Mouse (Mus musculus) right cerebral cortex, postnatal 4 days (tissue): ENCODE results near the gene Tomm22.
A peak's percentile ranks its signal among the peaks of the same experiment; 100 is the strongest.

Experiments used
- DNase-seq: peaks from one replicate; pipeline ENCODE4 v3.0.0-alpha.2; 2022

Tomm22 gene

GRCm38 (mm10) chr15:79670249-79670971, at the start of gene Tomm22:
TSS of gene Tomm22 (plus strand) at chr15:79670861.
- DNase-seq, result peak; percentile 85

GRCm38 (mm10) chr15:79630471-79630870, 40.2 kb upstream of the Tomm22 start:
- no peak for DNase-seq

- no peak for DNase-seq
Measured at GRCm38 (mm10) chr15:79641135-79641817, 29.4 kb upstream of the Tomm22 start.

GRCm38 (mm10) chr15:79645483-79645882, 25.2 kb upstream of the Tomm22 start:
- no peak for DNase-seq

- no peak for DNase-seq
Measured at GRCm38 (mm10) chr15:79648130-79648529, 22.5 kb upstream of the Tomm22 start.

DNA sequence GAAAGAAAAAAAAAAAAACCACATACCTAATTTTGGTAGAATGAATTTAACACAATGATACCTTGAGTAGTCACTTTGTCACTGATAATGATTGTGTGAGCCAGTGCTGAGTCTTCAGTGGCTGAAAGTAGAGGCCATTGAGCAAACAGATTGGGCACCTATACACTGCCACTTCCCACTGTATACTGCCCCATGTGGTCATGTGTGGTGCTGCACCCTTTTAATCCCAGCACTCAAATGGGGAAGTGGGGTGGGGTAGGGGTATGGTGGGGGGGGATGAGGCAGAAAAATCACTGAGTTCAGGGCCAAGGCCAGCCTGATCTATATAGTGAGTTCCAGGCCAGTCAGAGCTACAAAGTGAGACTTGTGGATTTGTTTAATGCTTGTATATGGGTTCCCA, 20.1 kb upstream of the Tomm22 start:
- DNase-seq, result peak; percentile 54

GRCm38 (mm10) chr15:79651481-79651880, 19.2 kb upstream of the Tomm22 start:
- peak; percentile 30 for DNase-seq

DNA sequence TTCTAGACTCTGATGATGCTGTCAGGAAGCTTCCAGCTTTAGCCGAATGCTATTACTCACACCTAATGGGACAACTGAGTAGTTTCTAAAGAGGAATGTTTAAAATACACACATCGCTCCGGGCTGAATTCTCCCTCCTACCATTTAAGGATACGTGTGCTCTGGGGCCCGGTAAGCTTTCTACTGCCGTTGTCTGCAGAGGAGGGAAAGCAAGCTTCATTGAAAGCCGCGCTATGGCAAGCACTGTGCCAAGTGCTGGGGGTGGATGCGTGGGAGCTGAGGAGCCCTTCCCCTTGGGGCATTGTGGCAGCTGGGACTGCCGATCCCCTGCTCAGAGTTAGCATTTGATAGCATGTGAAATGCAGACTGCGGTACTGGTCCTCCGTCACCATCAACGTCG, 14.2 kb upstream of the Tomm22 start:
- no peak for DNase-seq

DNA sequence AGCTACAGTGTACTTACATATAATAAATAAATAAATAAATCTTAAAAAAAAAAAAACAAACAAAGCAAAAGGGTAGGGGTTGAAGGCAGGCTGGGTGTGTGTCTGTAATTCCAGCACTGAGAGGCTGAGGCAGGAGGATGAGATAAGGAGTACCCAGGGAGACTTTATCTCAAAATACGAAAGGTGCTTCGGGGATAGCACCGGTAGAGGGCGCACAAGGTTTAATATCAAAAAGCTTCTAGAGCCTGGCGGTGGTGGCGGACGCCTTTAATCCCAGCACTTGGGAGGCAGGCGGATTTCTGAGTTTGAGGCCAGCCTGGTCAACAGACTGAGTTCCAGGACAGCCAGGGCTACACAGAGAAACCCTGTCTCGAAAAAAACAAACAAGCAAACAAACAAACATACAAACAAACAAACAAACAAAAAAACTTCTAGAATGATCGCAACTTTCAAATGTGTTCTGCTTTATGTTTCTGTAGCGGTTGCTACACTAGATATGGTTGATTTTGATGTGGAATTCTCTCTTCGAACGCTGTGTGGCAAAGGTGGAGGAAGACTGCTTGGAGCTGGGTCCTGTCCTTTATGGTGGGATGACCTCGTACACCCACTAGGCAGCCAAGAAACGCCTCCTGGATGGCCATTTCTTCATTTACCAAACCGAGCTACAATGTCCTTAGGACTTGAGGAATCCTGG, 12.7 kb upstream of the Tomm22 start:
- peak; percentile 91 for DNase-seq

DNA sequence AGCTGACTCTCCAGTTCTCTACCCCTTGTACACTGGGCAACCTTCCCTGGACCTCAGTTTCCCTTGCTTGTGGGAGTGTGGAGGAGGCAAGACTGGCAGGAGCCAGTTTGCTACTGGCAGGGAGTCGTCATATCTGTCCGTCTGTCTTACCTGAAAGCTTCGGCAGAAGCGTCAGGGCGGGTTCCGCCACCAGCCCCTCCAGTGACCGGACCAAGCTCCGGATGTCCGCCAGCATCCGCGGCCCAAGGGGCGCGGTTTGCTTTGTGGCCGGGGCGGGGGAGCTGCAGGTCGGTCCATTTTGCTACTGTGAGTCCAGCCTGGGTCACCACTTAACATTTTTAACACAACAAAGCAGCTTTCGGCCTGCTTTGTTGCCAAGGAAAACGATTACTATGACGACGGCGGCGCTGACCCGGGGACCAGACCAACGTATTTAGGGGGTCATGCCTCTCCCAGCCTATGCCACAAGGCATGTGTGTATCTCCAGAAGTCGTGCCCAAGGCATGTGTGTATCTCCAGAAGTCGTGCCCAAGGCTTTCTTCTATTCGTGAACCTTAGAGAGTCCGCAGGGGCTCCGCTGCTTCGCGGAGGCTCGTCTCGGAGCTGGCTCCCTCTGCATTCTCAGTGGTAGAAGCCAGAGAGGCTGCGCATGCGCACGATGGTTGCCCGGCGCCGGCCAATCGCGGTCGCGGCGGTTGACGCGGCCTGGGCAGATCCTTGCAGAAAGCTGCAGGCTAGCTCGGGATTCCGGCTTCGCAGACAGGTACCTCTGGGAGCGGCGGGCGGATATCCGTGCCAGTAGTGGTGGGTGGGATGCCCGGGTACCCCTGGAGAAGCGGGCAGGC, 11.9 kb upstream of the Tomm22 start, which contains the start of the genes Fam227a and Cby1:
Gene Fam227a (minus strand): TSS at position 426 of the 845 bp plus-strand sequence.
Gene Cby1 (plus strand): TSS at position 669 of the 845 bp plus-strand sequence.
- DNase-seq, result peak; percentile 98

DNA sequence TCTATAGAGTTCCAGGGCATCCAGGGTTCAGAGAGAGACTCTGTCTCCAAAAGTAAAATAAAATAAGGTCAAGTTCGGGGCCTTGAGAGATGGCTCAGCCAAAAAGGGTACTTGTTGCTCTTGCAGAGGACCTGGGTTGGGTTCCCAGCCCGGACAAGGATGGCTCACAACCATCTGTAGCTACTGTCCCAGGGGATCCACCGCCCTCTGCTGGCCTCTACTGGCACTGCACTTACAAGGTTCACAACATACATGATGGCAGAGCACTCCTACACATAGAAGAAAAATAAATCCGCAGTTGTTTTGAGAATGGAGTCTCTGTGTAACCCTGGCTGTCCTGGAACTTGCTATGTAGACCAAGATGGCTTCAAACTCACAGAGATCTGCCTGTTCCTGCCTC, 8.8 kb upstream of the Tomm22 start:
- DNase-seq, result peak; percentile 34

DNA sequence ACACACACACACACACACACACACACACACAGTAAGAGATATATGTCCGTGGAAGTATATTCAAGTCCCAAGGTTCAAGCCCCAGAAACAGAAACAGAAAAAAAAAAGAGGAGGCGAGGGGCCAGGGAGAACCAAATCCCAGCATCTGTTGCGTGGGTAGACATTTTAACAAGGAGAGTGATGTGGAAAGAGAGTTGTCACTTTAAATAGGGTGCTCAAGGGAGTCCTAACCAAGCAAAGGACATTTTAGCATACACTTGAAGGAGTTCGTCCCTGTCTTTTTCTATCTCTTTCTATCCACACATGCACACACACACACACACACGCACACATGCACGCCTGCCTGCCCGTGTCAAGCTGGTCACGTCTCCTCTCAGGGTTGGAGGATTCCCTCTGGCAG, 6.0 kb upstream of the Tomm22 start:
- DNase-seq, result no peak

DNA sequence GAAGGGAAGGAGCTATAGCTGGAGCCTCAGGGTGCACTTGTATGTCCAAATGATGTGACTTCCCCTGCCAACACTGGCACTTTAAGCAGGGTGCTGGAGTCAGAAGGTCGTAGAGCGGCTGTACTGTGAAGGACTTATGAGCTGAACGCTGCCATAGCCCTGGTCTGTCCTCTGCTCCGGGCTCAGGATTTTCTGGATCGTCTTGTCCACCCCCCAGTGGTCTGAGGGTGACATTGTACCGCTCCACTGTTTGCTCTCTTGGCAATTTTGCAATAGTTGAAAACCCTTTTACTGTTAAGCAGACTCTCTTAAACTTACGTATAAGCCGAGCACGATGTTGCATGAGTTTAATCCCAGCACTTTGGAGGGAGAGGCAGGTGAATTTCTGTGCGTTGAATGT, 1.5 kb upstream of the Tomm22 start:
- DNase-seq, result no peak

- no peak for DNase-seq
Measured at GRCm38 (mm10) chr15:79670972-79671299, 275 bp downstream of the Tomm22 start.

- DNase-seq, result peak; percentile 35
Measured at GRCm38 (mm10) chr15:79671828-79672348, 1.2 kb downstream of the Tomm22 start.

GRCm38 (mm10) chr15:79677936-79678335, 7.3 kb downstream of the Tomm22 start:
- no peak for DNase-seq

DNA sequence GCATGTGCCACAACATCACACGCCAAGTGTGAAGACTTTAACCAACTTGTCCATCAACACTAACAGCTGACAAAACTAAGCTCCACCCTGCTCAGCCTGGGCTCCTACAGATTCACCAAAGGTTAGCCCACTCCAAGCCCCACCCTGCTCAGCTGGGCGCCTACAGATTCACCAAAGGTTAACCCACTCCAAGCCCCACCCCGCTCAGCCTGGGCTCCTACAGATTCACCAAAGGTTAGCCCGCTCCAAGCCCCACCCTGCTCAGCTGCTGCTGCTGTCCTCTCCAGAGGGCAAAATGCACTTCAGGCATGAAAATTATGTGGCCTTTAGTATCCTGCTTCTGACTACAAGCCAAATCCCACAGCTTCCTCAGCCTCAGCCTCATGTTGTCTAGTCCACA, 11.3 kb downstream of the Tomm22 start:
- no peak for DNase-seq

GRCm38 (mm10) chr15:79683146-79683545, 12.5 kb downstream of the Tomm22 start:
- DNase-seq, result no peak

GRCm38 (mm10) chr15:79683707-79684465, 13.2 kb downstream of the Tomm22 start:
- no peak for DNase-seq

- no peak for DNase-seq
Measured at GRCm38 (mm10) chr15:79684616-79685015, 14.0 kb downstream of the Tomm22 start.

- no peak for DNase-seq
Measured at GRCm38 (mm10) chr15:79685141-79685641, 14.5 kb downstream of the Tomm22 start.
